Mouse (Mus musculus) lung, postnatal 25 days (tissue): ENCODE measurements around the gene Slc1a7.

Experiments
- DNase-seq: peaks from one replicate; pipeline ENCODE4 v3.0.0; 2022; ENCODE audit warnings: low spot score

The Slc1a7 gene

DNA sequence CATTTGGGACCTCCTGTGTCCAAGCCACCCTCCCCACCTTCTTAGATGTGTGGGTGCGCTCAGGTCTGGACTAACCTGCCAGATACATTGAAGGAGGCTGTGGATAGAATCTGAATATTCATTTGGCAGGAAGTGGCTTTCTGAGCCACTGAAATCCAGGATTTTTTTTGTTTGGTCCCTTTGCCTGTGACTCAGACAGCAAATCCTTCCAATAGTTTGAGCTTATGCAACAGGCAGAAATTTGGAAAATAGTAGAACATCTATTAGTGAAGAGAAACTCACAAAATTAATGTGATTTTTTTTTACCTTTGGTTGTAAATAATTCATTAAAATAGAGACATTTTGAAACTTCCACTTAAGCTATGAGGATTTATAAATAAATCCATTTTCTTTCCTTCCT is 3.0 kb downstream of the Slc1a7 start:
- no peak for DNase-seq

DNA sequence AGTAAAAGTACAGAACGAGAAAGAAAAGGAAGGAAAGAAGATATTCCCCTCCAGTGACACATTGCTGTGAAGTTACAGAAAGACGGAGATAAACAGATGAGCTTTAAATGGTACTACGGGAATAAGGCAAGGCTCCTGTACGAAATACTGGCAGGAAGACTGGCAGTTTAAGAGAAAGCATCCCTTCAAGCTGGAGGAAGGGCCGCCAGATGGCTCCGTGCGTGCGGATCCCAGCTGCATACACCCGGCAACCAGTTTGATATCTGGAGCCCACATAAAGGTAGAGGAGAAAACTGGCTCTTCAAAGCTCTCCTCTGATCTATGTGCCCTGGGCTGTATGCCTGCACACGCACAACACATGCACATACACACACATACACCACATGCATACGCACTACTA is 6.4 kb downstream of the Slc1a7 start:
- no peak for DNase-seq

DNA sequence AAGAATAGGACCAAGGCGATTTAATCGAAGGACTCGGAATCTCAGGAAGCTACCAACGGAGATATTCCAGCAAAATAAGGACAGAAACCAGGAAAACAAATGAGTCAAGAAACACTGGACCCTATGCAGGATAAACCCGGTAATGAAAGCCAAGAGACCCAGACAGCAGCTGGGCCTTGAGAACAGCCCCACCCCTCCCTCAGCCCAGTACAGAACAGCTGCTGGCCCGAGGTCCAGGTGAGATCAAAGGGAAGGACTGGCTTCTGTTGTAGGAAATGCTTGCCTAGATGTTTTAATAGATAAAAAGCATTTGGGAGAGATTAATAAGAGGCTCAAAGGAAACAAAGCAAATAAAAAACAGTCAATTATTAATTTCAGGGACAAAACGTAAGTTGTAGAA is 6.9 kb downstream of the Slc1a7 start:
- DNase-seq, result no peak

DNA sequence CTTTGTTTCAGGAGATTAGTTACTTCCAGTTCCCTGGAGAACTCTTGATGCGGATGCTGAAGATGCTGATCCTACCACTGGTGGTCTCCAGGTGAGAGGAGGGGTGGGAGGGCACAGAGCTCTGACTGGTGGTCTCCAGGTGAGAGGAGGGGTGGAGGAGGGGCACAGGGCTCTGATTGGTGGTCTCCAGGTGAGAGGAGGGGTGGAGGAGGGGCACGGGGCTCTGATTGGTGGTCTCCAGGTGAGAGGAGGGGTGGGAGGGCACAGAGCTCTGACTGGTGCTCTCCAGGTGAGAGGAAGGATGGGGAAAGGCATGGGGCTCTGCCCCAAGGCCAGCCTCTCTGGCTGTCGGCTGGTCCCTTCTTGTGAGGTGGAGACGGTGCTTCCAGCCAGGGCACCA is 9.5 kb downstream of the Slc1a7 start:
- no peak for DNase-seq

DNA sequence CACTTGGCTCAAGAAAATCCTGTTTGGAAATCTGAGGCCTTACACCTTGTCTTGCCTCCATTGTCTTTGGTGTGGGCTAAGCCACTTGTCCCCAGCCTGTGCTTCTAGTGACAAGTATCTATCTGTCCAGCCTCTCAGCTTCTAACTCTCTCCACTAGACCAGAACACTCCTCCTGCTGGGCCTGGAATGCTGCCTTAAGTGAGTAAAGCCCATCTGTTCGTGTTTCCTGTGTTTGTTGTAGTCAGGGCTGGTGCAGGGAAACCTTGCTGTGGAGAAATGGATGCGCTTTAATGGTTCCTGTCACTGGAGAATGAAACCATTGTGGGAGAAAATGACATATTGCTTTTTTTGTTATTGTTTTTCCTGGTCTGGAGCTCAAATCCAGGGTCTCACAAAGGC is 11.4 kb downstream of the Slc1a7 start:
- DNase-seq, result no peak

DNA sequence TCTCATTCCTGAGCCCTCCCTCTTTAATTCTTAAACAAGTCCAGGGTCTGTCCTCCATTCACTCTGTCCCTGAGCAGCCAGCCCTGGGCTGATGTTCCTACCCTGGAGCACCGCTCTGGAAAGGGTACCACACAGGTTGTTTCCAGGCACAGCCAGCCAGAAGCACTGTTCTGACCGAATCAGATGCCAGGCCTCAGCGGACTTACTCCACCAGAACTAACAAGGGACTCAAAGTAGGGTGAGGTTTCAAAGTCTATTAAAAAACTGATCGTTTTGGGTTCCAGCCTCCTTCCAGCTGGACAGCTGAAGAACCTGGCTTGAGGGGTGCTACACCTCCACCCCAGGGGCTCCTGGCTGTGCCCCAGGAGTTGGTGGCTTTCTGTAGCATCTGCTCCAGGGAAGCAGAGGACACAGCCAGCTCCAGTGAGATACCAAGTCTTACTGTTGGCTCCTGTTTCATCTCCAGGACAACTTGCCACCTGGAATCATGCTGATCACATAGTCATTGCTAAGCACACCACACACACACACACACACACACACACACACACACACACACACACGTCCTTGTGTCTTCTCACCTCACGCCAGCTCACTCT is 12.0 kb downstream of the Slc1a7 start:
- DNase-seq, result no peak

DNA sequence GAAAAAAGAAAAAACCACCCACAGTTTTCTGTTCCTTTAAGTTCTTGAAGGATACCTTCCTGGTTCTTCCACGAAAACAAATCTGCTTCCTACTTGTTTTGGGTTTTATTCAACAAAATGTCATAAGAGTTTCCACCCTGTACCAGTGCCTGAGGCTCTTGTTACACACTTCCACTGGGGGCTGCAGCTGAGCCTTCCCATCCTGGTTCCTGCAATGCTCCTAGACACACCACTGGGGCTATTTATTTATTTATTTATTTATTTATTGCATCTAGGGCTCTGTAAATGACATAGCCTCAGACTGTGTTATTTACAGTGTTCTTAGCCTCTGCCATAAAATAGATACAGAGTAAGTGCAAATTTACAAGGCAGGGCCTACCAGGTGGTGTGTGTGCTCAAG is 15.6 kb downstream of the Slc1a7 start:
- DNase-seq, result no peak

DNA sequence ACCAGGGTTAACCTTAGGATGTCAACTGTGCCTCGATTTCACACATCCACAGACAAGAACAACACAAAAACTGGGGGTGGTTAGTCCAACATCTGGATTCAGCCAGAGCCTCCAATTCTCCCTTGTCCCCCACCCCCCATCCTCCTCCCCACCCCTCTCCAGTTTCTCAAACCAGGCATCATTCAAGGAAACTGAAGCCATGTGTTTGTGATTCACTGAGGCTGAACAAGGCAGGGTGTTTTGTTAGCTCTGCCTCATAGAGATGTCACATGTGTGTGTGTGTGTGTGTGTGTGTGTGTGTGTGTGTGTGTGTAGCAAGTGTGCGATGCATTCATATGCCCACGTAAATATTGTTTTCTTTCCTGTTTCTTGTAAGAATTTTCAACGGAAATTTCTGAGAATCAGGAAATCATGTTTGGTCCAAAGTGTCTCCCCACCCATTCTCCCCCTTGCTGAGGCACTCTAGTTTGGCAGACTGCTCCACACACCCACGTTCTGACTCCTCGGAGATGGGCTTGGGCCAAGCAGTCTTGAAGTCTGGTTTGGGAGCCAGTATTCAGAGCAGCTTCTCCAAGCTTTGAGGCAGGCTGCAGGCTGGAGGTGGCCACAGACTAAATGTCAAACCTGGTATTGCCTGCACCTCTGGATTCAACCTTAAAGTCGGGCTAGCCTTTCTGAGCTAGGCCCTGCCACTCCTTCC is 16.3 kb downstream of the Slc1a7 start:
- DNase-seq, result peak; percentile 63

DNA sequence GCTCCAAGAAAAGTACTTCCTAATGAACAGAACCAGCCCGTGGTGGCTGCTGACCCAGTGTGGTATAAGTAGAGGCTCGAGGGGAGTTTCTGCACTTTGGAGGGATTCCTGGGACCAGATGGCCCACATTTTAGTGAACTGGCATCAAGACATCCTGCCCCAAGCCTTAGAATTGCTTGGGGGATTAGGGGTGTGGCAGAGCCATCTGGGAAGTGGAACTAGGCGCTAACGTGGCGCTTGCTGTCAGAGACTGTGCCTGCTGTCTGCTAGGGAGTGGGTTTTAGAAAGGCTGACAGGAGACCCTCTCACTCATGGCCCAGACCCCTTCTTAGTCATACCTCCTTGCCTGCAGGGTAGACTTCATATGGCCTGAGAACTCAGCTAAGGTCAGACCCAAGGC is 17.7 kb downstream of the Slc1a7 start:
- no peak for DNase-seq

DNA sequence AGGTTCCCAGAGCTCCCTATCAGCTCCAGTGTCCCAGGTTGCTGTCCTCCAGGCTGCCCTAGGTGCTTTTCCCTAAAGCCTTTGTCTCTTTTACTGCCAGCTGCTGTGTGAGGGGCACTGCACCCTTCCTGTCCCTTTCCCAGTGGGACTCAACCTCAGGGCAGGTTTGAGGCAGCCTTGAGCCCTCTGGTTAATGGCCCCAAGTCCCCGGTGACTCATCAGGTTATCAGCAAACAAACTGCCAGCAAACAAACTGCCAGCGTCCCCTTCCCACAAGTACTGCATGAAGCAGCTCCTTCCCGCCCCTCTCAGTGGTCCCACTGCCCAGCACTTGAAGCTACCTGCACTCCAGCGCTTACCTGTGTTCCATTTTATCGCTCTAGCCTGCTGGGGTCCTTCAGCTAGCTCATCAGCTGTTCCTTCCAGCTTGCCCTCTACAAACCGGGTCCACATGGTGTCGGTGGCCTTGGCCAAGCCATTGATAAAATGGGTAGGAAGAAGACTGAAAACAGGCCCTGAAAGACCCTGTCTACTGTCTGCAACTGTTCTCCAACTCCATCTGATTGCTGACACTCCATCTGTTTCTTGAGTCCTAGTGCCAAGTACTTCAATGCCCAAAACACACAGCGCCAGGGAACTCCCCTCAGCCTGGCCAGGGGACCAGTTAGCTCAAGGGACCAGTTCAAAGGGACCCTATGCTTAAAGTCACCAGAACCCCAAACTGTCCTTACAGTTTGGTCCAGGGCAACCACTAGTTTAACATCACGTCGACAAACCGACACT is 18.4 kb downstream of the Slc1a7 start:
- DNase-seq, result no peak

DNA sequence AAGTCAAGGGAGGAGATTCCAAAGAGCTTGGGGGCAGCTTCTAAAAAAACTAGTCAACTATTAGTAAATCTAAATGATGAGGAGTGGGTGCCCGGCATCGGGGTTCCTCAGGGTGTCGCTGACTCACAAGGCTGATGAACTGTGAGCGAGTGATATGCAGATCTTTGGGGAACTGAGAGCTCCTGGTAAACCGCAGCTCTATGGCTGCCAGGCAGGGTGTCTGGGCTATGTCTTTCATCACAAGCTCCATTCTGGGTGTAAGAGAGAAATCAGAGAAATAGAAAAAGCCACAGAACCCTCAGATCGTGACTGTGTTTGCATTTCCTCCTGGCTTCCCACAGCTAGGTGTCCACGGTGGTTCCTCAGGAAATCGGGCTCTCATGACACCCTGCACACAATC is 20.8 kb downstream of the Slc1a7 start:
- DNase-seq, result peak; percentile 38

DNA sequence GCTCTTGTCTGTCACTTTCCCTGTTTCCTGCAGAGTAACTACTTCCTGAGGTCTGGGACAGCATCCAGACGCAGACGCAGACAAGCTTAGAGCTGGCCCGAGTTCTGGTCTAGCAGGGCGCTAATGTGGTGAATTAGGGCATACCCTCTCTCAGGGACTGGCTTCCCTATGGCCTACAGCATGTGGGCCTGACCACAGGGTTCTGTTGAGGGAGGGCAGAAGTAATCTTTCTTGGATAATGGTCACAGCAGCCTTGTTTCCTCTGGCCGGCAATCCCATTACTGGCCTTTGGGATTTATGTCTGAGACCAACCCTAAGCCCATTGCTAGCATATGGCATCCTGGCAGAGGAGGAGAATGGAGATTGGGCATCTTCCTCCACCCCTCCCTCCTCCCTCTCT is 22.7 kb downstream of the Slc1a7 start:
- no peak for DNase-seq

DNA sequence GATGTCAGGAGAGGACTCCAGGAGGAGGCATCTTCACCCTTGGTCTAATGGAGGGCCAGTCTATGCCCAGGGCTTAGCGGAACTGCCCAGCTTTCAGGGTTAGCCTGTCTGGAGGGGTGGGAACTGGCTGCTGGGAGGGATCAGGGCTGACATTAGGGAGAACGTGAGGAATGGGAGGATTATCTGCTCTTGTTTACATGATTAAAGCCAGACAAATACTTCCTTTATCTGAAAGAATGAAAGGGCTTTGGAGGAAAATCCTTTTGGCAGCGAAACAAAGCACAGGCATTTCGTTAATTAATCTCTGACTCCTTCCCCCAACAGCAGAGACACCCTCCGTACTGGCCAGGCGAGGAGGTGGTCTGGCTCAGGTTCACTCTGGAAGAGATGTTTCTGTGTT is 23.7 kb downstream of the Slc1a7 start:
- DNase-seq, result no peak

DNA sequence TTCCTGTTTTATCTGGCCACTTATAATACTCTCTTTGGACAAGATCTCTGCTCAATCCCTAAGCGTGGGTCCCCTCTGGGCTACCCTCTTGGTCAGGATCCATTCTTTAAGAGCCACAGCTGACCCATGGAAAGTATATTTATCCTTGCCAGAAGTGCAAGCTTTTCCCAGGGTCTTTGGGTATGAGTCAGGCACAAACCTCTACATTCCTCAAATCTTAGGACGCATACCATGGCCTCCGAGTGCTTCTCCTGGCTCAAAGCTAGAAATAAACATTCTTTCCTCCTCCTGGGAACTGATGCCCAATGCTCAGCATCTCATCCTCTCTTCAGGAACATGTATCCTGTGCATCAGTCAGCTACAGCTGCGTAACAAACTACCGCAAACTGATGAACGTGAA is 26.9 kb downstream of the Slc1a7 start:
- no peak for DNase-seq

DNA sequence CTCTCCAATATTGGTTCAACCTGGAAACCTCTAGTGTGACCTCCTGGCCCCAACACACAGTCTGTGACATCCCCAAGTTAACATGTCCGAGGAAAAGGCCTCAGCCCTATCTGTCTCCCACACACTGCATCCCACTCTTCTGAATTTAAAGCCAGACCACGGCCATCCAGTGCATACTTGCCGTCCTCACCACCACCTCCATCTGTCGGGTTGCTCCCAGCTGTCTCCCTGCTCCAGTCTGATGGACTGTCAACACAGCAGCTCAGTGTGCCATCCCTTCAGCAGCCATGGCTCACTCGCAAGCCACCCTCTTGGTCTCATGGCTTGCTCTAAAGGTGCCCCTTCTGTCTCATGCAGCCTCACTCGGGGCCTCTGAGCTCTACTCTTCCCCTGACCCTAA is 27.6 kb downstream of the Slc1a7 start:
- no peak for DNase-seq

DNA sequence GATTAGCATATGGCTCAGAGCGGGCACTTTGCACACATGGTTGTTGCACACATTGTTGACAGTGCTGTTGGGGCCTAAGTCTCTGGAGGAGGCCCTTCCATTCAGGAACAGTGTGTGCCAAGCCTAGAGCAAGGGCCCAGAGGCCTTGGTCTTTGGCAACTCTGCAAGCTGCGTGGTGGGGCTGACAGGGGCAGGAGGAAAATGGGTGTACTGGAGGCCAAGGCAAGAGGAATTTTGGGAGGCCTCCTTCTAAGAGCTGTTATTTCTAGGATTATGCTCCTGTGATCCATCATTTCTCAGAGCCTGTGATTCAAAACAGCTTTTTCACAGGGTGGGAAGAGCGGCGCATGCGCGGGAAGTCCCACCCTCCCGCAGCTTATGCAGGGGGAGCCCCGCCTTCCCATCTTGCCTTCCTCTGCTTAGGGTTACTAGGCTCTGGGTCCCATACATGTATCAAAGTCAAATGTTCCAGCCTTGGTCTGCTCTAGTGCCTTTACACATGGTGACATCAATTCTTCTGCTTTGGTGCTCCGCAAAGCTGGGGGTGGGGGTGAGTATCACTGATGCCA is 28.4 kb downstream of the Slc1a7 start:
- DNase-seq, result no peak

DNA sequence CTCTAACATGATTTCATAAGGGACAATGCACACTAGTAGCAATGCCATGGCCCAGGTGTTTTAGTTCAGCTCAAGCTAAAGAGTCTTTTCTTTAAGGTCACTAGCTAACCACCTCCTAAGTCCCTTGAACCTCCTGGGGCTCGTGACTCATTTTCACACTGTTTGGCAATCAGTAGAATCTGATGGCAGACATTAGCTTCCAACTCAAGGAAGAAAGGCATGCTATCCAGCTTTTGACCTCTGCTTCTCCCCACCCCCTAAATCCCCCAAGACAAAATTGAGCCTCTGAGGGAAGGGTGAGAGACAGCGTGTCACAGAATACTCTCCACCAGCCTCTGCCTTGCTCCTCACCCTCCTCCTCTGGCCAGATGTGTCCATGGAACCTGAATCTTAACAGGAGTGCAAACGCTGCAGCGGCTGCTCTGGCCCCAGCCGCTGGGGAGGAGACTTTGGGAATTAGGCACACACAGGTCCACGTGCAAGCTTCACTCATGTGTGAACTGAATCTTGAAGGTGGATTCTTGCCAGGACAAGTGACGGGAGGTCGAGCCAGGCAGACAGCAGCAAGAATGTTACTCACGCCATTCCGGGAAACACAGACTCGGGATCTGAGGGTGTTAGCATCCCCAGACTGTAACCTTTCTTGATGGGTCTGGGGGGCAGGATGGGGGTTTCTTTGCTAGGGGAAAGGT is 30.7 kb downstream of the Slc1a7 start:
- peak; percentile 65 for DNase-seq

DNA sequence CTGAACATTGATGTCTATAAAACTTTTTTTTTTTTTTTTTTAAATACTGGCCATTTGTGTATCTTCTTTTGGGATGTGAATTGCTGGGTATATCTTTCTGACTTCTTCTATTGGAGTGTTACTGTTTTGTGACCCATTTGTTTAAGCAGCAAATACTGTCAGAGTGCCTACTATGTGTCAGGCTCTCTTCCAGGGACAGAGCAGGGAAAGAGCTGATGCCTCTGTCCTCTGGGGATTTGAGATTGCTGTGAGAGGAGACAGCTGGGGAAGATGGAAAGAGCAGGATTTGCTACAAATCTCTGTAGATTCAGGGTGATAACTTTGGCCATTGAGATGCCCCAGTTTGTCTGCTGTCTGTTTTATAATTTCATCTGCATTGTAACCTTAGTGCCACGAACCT is 31.2 kb downstream of the Slc1a7 start:
- DNase-seq, result no peak

DNA sequence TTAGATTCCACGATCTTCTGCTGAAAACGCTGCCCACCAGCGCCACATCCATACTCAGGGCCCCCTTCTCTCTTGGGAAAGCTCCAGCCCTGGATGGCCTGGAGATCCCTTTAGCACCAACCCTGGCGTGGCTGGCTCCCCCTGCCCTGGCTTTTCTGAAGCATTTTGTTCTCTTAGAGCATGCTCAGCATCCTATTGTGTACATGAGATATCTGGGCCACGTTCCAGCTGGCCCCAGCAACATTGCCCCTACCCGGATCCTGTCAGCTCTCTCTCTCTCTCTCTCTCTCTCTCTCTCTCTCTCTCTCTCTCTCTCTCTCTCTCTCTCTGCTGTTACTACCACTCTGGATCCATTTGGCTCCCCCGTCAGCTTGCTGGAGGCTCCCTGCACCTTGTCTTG is 37.2 kb downstream of the Slc1a7 start:
- no peak for DNase-seq

DNA sequence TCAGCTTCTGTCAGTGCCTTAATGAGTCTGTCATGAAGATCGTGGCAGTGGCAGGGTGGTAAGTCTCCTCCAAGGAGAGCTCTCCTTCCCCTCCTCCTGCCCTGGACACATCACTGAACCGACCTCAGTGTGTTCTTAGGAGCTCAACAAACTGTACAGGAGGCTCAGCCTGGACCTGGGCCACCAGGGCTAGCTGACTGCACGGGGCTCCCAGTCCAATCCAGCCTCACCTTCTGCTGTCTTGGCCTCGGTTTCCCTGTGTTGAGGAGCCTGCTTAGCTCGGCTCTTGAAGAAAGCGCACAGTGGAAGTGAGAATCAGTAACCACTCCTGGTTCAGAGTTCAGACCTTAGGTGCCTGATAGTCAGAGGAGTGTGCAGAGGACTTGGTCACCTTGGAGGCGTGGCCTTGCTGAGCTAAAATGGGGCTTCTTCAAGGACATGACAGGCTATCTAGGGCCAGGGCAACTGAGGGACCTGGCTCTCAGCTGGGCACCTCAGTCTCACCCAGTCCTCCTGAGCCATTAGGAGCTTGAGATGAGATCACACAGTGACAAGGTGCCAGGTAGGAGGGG is 39.5 kb downstream of the Slc1a7 start:
- DNase-seq, result no peak

DNA sequence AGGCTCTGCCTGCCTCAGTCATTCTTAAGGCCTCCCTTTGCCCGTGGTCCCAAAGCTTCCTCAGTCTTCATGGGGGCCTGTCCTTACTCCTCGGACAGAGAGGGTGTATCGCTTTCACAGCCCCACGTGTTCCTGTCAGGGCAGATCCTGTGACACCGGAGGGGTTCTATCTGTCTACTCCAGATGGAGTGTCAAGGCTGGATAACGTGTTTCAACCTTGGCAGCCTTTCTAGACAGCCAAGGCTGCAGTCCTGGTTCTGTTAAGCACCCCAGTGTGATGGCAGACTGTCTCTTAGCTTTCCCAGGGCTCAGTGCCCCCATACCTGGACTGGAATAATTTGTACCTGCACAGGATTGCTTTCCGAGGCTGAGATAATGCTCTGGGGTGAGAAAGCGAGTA is 40.4 kb downstream of the Slc1a7 start:
- DNase-seq, result no peak

DNA sequence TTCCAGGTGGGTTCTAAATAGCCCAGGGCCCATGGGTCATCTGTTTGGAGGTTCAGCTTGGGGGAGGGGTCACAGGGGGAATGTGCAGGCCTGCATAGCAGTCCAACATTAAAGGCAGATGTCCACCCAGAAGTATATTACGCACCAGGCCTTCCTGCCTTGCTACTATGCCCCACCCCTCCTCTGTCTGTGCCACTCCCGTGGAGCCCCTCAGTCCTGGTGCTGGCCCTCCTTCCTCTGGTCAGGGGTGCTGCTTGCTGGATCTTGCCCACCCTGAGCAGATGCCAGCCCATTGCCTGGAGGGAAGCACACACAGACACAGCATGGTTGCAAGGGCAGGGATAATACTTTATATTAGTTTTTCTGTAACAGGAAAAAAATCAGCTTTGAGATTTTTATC is 46.3 kb downstream of the Slc1a7 start:
- no peak for DNase-seq
